Mouse (Mus musculus) embryonic fibroblast, embryonic 13.5 days (primary cell): Measurements from ENCODE around the gene Selenov.

Source experiments
- CTCF ChIP-seq: IDR thresholded peaks from 2 replicates; pipeline ENCODE4 v1.5.1; 2011; ENCODE audit warnings: mild to moderate bottlenecking, control low read depth, low read length, moderate library complexity, borderline replicate concordance; ENCODE audit not compliant: insufficient read depth
- POLR2A ChIP-seq: IDR thresholded peaks from 2 replicates; pipeline ENCODE4 v1.6.1; 2011; ENCODE audit warnings: low read depth, mild to moderate bottlenecking, control low read depth, low read length, moderate library complexity

GRCm38 (mm10) chr7:28298837-28299625 lies 8.0 kb upstream of the Selenov start:
- no peak for TF ChIP-seq POLR2A
- TF ChIP-seq CTCF, result peak; percentile 32; the same call in 1 of the 2 replicates
